Mouse (Mus musculus) embryonic fibroblast, embryonic 13.5 days (primary cell): ENCODE data around the gene Ccnq.

Experiments
- CTCF ChIP-seq: IDR thresholded peaks from 2 replicates; pipeline ENCODE4 v1.5.1; 2011; ENCODE audit warnings: mild to moderate bottlenecking, control low read depth, low read length, moderate library complexity, borderline replicate concordance; ENCODE audit not compliant: insufficient read depth
- POLR2A ChIP-seq: IDR thresholded peaks from 2 replicates; pipeline ENCODE4 v1.6.1; 2011; ENCODE audit warnings: low read depth, mild to moderate bottlenecking, control low read depth, low read length, moderate library complexity

DNA sequence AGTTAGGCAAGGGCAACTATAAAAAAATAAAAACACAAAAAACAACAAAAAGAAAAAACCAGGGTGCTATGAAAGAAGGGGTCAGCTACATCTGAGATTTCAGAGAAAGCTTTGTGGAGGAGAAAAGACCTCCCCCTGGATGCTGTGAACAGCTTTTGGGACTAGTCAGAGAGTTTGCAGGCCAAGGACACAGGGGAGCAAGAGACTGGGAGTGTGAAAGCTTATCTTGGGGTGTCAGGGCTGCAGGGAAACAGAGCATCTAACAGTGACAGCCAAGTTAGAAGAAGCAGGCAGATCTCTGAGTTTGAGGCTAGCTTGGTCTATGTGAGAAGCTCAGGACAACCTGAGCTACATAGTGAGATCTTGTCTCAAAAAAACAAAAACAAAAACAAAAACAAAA, 12.2 kb downstream of the Ccnq start:
- TF ChIP-seq CTCF (no peak), POLR2A (no peak)
